Mouse (Mus musculus): ENCODE data around the gene Uvrag. TPM values are rescaled to one million over a fixed set of nuclear protein-coding genes. Genes with fewer than 3 reads are reported as not detected.
A peak's percentile ranks its signal among the peaks of the same experiment; 100 is the strongest.
"Not testable (repeated sequence)": the region's sequence is repeated elsewhere in the genome, so short reads cannot be mapped to it uniquely, and the experiment has no call there.

The Uvrag gene
- polyA plus RNA-seq, 1 experiment from 2014 or later, result 18.7 TPM

GRCm38 (mm10) chr7:99075101-99075500, 65.8 kb downstream of the Uvrag start:
- H3K27ac ChIP-seq (ENCODE audit: low read length), result no peak overlapping the region
- no peaks in the 10 kb centered on the region for H3K36me3 ChIP-seq (ENCODE audit: insufficient read depth, low read length)
- H3K9ac ChIP-seq (replicated peaks; ENCODE audit: low read length), result no peak overlapping the region
- no peak for ATAC-seq (ENCODE audit: low FRiP score, low TSS enrichment)
- no peaks in the 10 kb centered on the region for H3K9me3 ChIP-seq (ENCODE audit: low read length)
- H3K27me3 ChIP-seq (ENCODE audit: insufficient read depth, low read length), result no peaks in the 10 kb centered on the region
- 89% methylated on average over 5 of the region's 5 CpGs for WGBS
- H3K4me1 ChIP-seq (ENCODE audit: insufficient read depth, low read length), result peaks cover 18% of the 10 kb centered on the region; the same call in 1 of the 2 replicates
- no peak overlapping the region for H3K4me2 ChIP-seq (replicated peaks; ENCODE audit: low read depth, low read length)
- H3K4me3 ChIP-seq (ENCODE audit: low read length), result no peak overlapping the region

- H3K36me3 ChIP-seq (ENCODE audit: insufficient read depth, low read length), result no peaks in the 10 kb centered on the region
- WGBS, result 37% methylated on average over 7 of the region's 7 CpGs
- peak; percentile 71; the same call in 1 of the 2 replicates for ATAC-seq (ENCODE audit: low FRiP score, low TSS enrichment)
- H3K4me2 ChIP-seq (replicated peaks; ENCODE audit: low read depth, low read length), result no peak overlapping the region
- H3K9me3 ChIP-seq (ENCODE audit: low read length), result no peaks in the 10 kb centered on the region
- no peaks in the 10 kb centered on the region for H3K27me3 ChIP-seq (ENCODE audit: insufficient read depth, low read length)
- H3K4me1 ChIP-seq (ENCODE audit: insufficient read depth, low read length), result peaks cover 18% of the 10 kb centered on the region; the same call in 1 of the 2 replicates
- no peak overlapping the region for H3K27ac ChIP-seq (ENCODE audit: low read length)
- H3K9ac ChIP-seq (replicated peaks; ENCODE audit: low read length), result no peak overlapping the region
- H3K4me3 ChIP-seq (ENCODE audit: low read length), result no peak overlapping the region
These were observed 67.1 kb downstream of the Uvrag start for GRCm38 (mm10) chr7:99073734-99074372.

GRCm38 (mm10) chr7:99067710-99068109, 73.2 kb downstream of the Uvrag start:
- no peak overlapping the region for H3K4me2 ChIP-seq (replicated peaks; ENCODE audit: low read depth, low read length)
- no peak overlapping the region for H3K4me3 ChIP-seq (ENCODE audit: low read length)
- no peak overlapping the region for H3K27ac ChIP-seq (ENCODE audit: low read length)
- H3K9ac ChIP-seq (replicated peaks; ENCODE audit: low read length), result no peak overlapping the region
- no peaks in the 10 kb centered on the region for H3K36me3 ChIP-seq (ENCODE audit: insufficient read depth, low read length)
- WGBS, result 77% methylated on average over 7 of the region's 7 CpGs
- no peaks in the 10 kb centered on the region for H3K27me3 ChIP-seq (ENCODE audit: insufficient read depth, low read length)
- H3K9me3 ChIP-seq (ENCODE audit: low read length), result no peaks in the 10 kb centered on the region
- H3K4me1 ChIP-seq (ENCODE audit: insufficient read depth, low read length), result peaks cover 18% of the 10 kb centered on the region
- ATAC-seq (ENCODE audit: low FRiP score, low TSS enrichment), result no peak

- no peaks in the 10 kb centered on the region for H3K9me3 ChIP-seq (ENCODE audit: low read length)
- H3K4me1 ChIP-seq (ENCODE audit: insufficient read depth, low read length), result peaks cover 18% of the 10 kb centered on the region
- WGBS, result 6% methylated on average over 2 of the region's 2 CpGs
- no peak overlapping the region for H3K4me3 ChIP-seq (ENCODE audit: low read length)
- H3K27me3 ChIP-seq (ENCODE audit: insufficient read depth, low read length), result no peaks in the 10 kb centered on the region
- no peak overlapping the region for H3K9ac ChIP-seq (replicated peaks; ENCODE audit: low read length)
- H3K36me3 ChIP-seq (ENCODE audit: insufficient read depth, low read length), result no peaks in the 10 kb centered on the region
- H3K4me2 ChIP-seq (replicated peaks; ENCODE audit: low read depth, low read length), result peak overlapping the region; percentile 41; the same call in 1 of the 2 replicates
- H3K27ac ChIP-seq (ENCODE audit: low read length), result peak overlapping the region; percentile 81
- no peak for ATAC-seq (ENCODE audit: low FRiP score, low TSS enrichment)
These were observed 75.0 kb downstream of the Uvrag start for GRCm38 (mm10) chr7:99065920-99066319.

- Histone ChIP-seq H3K4me2 (replicated peaks; ENCODE audit: low read depth, low read length) (peak overlapping the region; percentile 41), H3K4me3 (ENCODE audit: low read length) (no peak overlapping the region), H3K9ac (replicated peaks; ENCODE audit: low read length) (0 out of 2 replicates have a peak overlapping the region, but pooled peaks have one; percentile 17), H3K4me1 (ENCODE audit: insufficient read depth, low read length) (peaks cover 18% of the 10 kb centered on the region), H3K36me3 (ENCODE audit: insufficient read depth, low read length) (no peaks in the 10 kb centered on the region), H3K27me3 (ENCODE audit: insufficient read depth, low read length) (no peaks in the 10 kb centered on the region), H3K9me3 (ENCODE audit: low read length) (no peaks in the 10 kb centered on the region), H3K27ac (ENCODE audit: low read length) (peak overlapping the region; percentile 81)
- 5% methylated on average over 11 of the region's 11 CpGs for WGBS
- ATAC-seq (ENCODE audit: low FRiP score, low TSS enrichment), result peak; percentile 93
These were observed 75.5 kb downstream of the Uvrag start for GRCm38 (mm10) chr7:99065391-99065831.

- 31% methylated on average over 3 of the region's 3 CpGs for WGBS
- Histone ChIP-seq H3K9ac (replicated peaks; ENCODE audit: low read length) (no peak overlapping the region), H3K4me1 (ENCODE audit: insufficient read depth, low read length) (peaks cover 18% of the 10 kb centered on the region), H3K36me3 (ENCODE audit: insufficient read depth, low read length) (no peaks in the 10 kb centered on the region), H3K27me3 (ENCODE audit: insufficient read depth, low read length) (no peaks in the 10 kb centered on the region), H3K4me3 (ENCODE audit: low read length) (no peak overlapping the region), H3K27ac (ENCODE audit: low read length) (no peak overlapping the region), H3K4me2 (replicated peaks; ENCODE audit: low read depth, low read length) (peak overlapping the region; percentile 41; the same call in 1 of the 2 replicates), H3K9me3 (ENCODE audit: low read length) (no peaks in the 10 kb centered on the region)
- no peak for ATAC-seq (ENCODE audit: low FRiP score, low TSS enrichment)
These were observed 76.1 kb downstream of the Uvrag start for GRCm38 (mm10) chr7:99064795-99065194.

GRCm38 (mm10) chr7:99062263-99062662, 78.7 kb downstream of the Uvrag start:
- H3K27ac ChIP-seq (ENCODE audit: low read length); H3K27me3 ChIP-seq (ENCODE audit: insufficient read depth, low read length); H3K9me3 ChIP-seq (ENCODE audit: low read length); H3K36me3 ChIP-seq (ENCODE audit: insufficient read depth, low read length); H3K4me3 ChIP-seq (ENCODE audit: low read length); H3K4me2 ChIP-seq (replicated peaks; ENCODE audit: low read depth, low read length); H3K9ac ChIP-seq (replicated peaks; ENCODE audit: low read length): not testable (repeated sequence)
- ATAC-seq (ENCODE audit: low FRiP score, low TSS enrichment), result peak; percentile 55; the same call in 1 of the 2 replicates
- H3K4me1 ChIP-seq (ENCODE audit: insufficient read depth, low read length), result peaks cover 18% of the 10 kb centered on the region
- 66% methylated on average over 3 of the region's 3 CpGs for WGBS

GRCm38 (mm10) chr7:99061056-99061680, 79.8 kb downstream of the Uvrag start:
- ATAC-seq (ENCODE audit: low FRiP score, low TSS enrichment), result no peak
- no peaks in the 10 kb centered on the region for H3K9me3 ChIP-seq (ENCODE audit: low read length)
- 70% methylated on average over 7 of the region's 7 CpGs for WGBS
- no peak overlapping the region for H3K27ac ChIP-seq (ENCODE audit: low read length)
- H3K9ac ChIP-seq (replicated peaks; ENCODE audit: low read length), result no peak overlapping the region
- H3K36me3 ChIP-seq (ENCODE audit: insufficient read depth, low read length), result no peaks in the 10 kb centered on the region
- no peak overlapping the region for H3K4me3 ChIP-seq (ENCODE audit: low read length)
- peaks cover 15% of the 10 kb centered on the region for H3K4me1 ChIP-seq (ENCODE audit: insufficient read depth, low read length)
- no peak overlapping the region for H3K4me2 ChIP-seq (replicated peaks; ENCODE audit: low read depth, low read length)
- H3K27me3 ChIP-seq (ENCODE audit: insufficient read depth, low read length), result no peaks in the 10 kb centered on the region

GRCm38 (mm10) chr7:99060476-99060875, 80.5 kb downstream of the Uvrag start:
- Histone ChIP-seq H3K9me3 (ENCODE audit: low read length) (no peaks in the 10 kb centered on the region), H3K27me3 (ENCODE audit: insufficient read depth, low read length) (no peaks in the 10 kb centered on the region), H3K4me2 (replicated peaks; ENCODE audit: low read depth, low read length) (no peak overlapping the region)

GRCm38 (mm10) chr7:99059934-99060333, 81.0 kb downstream of the Uvrag start:
- WGBS, result 92% methylated on average over 8 of the region's 8 CpGs
- H3K27me3 ChIP-seq (ENCODE audit: insufficient read depth, low read length), result no peaks in the 10 kb centered on the region
- H3K27ac ChIP-seq (ENCODE audit: low read length), result no peak overlapping the region
- ATAC-seq (ENCODE audit: low FRiP score, low TSS enrichment), result no peak
- H3K9me3 ChIP-seq (ENCODE audit: low read length), result no peaks in the 10 kb centered on the region
- no peaks in the 10 kb centered on the region for H3K36me3 ChIP-seq (ENCODE audit: insufficient read depth, low read length)
- H3K9ac ChIP-seq (replicated peaks; ENCODE audit: low read length), result no peak overlapping the region
- 0 out of 2 replicates have a peak, but pooled peaks cover 5% of the 10 kb centered on the region for H3K4me1 ChIP-seq (ENCODE audit: insufficient read depth, low read length)
- H3K4me3 ChIP-seq (ENCODE audit: low read length), result no peak overlapping the region
- no peak overlapping the region for H3K4me2 ChIP-seq (replicated peaks; ENCODE audit: low read depth, low read length)

More at GRCm38 (mm10) chr7:99060476-99060875, 80.5 kb downstream of the Uvrag start:
- Histone ChIP-seq H3K4me1 (ENCODE audit: insufficient read depth, low read length) (peaks cover 8% of the 10 kb centered on the region), H3K27ac (ENCODE audit: low read length) (no peak overlapping the region), H3K9ac (replicated peaks; ENCODE audit: low read length) (no peak overlapping the region), H3K4me3 (ENCODE audit: low read length) (no peak overlapping the region), H3K36me3 (ENCODE audit: insufficient read depth, low read length) (no peaks in the 10 kb centered on the region)
- WGBS, result 89% methylated on average over 5 of the region's 5 CpGs
- no peak for ATAC-seq (ENCODE audit: low FRiP score, low TSS enrichment)

Data from kidney, embryonic 16.5 days (tissue).